Mouse (Mus musculus): ENCODE measurements around the gene Cabp4.

Gene Cabp4

DNA sequence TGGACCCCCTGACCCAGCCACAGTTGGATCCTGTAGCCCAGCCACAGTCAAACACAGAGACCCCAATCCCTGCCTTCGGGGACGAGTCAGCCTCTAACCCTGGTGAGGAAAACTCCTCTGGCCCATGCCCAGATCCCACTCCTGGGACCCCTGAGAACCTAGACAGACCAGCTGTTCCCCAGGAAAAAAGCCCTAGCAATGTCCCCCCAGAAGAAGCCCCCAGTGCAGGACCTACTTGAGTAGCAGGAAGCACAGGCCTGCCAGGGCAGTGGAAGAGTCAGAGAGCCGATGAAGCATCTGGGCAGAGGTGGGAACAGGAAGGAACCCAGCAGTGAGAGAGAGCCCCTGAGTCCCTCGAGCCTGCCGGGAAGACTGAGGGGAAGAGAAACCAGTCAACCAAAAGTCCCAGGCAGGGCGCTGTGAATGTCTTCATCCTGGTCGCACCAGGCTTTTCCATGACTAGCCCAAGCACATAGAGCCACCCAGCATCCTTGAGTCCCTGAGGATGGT, at the start of gene Cabp4:
Gene Cabp4 (minus strand): TSS at position 275 of the 510 bp plus-strand sequence.
- DNase-seq: no peak

DNA sequence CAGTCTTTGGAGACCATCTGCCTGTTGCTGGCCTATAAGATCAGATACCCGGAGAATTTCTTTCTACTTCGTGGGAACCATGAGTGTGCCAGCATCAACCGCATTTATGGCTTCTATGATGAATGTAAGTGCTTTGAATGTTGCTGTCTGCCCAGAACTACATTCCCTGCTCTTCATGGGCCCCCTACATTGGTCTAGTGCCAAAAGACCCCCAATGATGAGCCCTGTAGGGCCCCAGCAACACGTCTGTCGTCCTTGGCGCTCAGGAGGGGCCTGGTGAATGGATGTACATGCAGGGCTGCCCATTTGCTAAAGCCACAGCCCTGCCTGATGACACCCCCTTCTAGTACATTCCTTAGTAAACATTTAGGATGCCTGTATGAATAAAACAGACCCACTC, 49.3 kb upstream of the Cabp4 start:
- DNase-seq: no peak

DNA sequence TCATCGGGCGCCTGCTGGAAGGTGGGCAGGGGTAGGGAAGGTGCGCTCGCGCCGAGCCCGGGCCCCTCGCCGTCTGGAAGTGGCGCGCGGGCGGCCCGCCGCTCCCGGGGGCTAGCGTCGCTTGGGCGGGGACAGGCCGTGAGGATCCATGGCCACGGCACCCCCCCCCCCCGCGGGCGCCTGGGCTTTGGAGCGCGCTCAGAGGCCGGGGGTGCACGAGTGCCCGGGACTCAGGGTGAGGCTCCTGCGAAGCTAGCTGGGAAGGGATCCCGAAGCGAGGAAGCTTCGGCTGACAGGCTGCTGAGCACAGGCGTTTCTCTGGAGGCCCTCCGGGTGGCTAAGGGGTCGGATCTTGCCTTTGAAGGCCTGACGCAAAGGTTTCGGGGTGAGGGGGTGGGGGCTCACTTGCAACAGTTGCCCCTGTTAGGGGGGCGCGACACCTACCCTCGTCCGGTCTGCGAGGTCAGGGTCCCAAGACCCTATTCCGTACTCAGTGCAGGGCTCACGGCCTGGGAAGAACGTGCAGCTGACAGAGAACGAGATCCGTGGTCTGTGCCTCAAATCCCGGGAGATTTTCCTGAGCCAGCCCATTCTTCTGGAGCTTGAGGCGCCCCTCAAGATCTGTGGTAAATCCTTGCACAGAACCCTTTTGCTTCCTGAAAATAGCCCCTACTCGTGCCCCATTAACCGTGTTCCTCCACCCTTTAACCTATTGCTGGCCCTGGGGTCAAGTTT, 48.6 kb upstream of the Cabp4 start:
- no peak for DNase-seq

DNA sequence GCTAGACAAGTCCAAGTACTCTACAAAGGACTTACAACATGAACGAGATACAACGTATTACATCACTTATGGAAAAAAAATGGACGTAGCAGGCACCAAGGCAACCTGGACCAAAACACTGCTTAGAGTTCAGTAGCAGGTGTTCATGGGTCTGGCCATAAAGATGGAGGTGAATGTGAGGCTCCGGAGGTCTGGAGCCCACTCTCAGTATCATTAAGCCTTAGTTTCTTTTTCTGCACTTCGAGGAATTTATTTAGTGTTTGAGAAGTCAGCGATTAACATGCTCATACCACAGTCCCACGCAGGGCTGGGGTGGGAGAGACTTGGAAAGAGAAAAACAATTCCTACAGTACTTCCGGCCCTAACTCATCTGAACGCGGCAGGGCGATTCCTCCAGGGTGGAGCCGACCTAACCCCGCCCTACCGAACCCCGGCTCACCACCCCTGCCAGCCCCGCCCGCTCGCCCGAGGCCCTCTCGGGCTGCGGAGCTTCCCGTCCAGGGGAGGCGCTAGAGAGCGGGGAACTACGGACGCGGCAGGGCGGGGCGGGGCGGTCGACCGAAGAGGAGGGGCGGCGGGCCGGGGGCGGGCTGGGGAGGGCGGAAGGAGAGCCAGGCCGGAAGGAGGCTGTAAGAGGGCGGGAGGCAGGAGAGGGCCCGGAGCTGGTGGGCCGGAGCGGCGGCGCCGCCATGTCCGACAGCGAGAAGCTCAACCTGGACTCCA, 47.9 kb upstream of the Cabp4 start, which contains the start of gene Ppp1ca:
Gene Ppp1ca (plus strand): TSS at position 538 of the 723 bp plus-strand sequence.
- peak; percentile 91 for DNase-seq

DNA sequence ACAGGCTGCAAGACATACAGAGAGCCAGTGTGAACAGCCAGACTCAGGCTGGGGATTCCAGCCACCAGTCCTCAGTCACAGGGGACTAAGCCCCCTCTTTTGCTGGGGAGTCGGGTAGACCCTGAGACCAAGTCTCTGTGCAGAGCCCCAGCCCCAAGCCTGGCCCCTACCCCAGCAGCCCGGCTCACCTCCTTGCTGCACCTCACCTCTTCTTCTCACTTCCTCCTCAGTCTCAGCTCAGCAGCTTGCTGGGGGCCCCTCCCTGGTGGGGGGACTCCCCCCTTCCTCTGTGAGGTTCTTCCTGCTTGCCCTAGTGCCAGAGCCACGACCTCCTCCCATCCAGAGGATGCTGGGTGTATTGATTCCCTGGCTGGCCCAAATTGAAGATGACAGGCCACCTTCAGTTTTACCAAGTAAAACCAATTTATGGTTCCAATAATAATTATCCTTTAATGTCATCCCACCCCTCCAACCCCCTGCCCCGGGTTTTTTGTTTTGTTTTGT, 47.0 kb upstream of the Cabp4 start, which contains the start of gene Tbc1d10c:
Gene Tbc1d10c (minus strand): TSS at position 454 of the 504 bp plus-strand sequence.
- no peak for DNase-seq

DNA sequence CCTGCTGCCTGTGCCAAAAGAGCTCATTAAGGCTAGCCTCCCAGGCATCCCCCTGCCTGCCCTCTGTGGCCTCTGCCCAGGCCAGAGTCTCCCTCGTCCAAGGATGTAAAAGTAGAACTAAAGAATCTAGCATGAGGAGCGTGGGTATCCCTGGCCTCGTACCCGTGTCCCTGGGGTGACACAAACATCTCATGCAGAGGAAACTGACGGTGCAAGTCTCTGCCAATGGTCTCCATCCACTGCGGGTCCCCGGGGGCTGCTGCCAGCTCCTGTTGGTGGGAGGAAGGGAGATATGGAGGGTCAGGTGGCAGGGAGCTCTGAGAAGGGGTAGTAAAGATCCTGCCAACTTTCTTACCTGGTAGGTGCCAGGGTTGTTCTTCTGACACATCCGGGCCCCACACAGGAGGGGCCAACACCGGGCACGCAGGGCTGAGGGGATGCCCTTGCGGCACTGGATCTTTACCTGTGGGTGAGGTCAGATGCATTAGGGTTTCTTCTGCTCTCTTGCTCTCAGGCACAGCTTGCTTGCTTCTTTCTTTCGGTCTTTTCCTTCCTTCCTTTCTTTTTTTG, 45.3 kb upstream of the Cabp4 start:
- DNase-seq: no peak

DNA sequence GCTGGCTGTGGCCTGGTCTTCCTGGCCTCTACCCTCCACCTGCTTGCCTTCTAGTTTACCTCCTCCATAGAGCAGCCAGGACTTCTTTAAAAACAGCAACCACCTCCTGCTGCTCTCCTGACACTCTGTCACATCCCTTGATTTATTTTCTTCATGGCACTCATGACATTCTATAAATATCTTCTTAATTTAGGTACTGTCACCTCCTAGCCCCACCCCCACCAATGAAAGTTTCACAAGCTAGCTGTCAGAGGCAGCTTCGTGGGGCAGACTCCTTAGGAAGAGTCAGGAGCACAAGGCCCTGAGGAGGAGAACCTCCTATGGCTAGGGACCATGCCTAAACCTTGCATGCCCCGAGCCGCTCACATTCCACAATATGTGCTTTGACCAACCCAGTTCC, 43.5 kb upstream of the Cabp4 start:
- no peak for DNase-seq

DNA sequence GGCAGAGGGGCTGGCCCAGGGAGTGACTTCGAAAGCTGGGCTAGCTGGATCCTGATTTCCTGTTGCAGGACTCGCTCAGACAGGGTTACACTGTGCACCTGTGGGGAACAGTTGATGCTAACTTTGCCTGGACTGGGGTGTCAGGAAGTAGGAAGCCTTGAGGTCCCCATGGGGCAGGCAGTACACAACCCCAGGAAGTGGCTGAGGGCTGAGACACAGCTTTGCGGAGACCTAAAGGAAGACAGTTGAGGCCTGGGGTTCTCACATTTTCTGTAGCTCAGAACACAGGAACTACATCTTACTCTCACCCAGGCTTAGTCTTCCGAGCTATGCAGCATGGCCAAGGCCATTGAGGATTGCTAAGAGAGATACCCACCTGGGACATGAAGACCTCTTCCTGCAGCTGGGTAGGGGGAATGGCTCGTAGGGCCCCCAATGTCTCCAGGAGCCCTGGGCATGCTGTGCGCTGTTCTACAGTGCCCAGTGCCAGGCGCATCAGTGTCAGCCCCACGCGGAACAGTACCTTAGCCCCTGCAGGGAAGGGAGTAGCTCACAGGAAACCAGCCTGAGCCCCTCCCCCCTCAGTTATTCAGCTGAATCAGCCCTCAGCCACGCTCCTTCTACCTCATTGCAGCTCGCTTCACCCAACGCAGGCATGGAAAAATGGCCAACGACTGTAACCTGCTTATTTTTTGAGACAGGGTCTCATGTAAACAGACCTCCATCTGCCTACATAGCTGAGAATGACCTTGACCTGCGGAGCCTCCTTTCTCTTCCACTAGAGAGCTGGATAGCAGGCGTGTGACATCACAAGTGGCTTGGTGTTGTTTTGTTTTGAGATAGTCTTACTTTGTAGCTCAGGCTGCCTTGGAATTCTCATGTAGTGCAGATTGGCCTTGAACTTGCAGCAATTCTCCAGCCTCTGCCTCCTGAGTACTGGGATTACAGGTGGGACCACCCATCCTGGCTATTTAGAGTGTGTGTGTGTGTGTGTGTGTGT, 41.4 kb upstream of the Cabp4 start:
- no peak for DNase-seq

DNA sequence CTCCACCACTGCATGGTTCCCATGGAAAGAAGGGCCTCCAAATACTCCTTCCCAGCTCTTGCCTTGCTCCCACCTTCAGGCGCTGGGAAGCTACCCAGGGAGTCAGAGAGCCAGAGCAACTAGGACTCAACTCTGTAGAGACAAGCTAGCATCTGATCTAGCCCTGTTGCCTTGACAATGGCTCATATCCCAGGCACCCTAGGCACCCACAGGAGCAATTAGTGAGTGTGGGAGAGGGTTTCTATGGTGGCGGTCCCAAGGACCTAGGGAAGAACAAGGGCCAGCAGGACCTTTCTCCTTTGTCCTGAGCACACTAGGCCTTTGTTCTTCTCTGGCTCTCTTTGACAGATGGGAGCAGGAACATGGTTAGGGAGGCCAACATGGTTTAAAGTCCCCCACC, 39.9 kb upstream of the Cabp4 start:
- DNase-seq: no peak

DNA sequence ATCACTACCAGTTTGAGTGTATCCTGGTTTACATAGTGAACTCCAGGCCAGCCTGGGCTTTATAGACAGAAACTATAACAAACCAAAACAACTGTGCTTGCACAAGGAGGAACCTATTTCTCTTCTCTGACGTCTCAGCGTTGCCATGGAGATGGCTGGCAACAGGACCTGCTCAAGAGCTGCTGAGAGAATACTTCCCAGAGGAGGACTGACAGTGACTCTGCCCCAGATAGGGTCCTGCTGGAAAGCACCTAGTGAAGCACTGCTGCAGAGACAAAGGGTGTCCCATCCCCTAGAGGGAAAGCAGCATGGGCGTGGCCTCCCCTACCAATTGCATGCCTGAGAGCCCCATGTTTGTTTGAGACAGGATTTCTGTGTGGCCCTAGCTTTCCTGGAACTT, 38.1 kb upstream of the Cabp4 start:
- no peak for DNase-seq

DNA sequence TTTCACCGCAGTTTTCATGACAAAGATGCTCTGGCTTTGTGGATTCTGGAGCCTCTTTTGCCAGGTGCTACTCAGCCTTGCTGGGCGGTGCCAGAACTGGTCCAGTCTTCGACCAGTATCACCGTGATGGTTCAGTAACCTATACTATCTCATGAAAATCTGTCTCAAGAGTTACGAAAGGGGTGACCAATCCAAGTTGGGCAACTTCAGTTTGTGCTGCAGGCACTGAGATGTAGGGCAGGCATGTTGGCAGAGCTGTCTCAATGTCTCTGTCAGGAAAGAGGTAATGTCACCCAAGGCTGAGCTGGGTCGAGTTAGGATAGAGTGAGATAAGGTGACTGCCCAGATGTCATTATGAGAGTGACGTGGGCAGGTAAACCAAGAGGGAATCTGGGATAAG, 36.6 kb upstream of the Cabp4 start:
- no peak for DNase-seq

DNA sequence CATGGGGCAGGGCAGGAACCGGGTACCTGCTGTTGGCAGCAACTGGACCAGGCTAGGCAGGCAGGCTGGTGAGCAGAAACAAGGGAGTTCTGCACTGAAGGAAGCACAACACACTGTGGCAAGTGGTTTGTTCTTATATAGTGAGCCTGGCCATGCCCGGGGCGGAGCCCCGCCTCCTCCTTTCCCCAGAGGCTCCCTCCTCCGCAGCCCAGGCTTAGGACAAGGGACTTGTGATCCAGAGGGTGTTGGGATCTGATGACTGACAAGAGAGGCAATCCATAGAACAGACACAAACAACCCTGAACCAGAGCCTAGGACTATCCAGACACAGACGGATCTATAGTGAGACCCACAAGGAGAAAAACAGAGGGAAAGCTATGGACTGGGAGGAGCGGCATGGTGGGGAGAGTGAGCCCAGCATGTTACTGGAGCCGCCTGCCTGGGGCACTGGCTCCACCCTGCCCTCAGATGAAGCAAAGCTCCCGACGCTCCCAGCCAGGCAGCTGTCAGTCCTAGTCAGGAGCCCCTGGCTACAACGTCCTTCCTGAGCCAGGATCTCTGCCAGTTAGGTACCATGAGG, 31.6 kb upstream of the Cabp4 start, which contains the start of gene Carns1:
Gene Carns1 (minus strand): TSS at position 112 of the 580 bp plus-strand sequence.
- DNase-seq: no peak

DNA sequence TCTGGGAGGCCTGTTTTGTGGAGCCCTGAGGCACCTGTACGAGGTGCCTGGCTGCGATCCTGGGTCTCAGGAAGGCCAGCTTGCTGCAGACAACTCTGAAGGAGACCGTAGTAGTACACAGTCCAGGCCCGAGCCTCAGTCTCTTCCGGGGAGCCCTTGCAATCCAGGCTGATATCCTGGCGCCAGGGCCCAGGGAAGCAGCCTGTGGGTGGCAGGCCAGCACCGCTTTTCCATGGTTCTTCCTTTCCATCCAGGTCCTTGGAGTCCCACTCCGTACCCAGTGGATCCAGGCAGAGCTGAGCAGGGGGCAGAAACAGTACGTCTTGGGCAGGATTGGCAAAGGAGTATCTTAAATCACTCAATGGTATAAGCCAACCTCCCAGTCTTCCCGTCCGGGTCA, 29.1 kb upstream of the Cabp4 start:
- no peak for DNase-seq

DNA sequence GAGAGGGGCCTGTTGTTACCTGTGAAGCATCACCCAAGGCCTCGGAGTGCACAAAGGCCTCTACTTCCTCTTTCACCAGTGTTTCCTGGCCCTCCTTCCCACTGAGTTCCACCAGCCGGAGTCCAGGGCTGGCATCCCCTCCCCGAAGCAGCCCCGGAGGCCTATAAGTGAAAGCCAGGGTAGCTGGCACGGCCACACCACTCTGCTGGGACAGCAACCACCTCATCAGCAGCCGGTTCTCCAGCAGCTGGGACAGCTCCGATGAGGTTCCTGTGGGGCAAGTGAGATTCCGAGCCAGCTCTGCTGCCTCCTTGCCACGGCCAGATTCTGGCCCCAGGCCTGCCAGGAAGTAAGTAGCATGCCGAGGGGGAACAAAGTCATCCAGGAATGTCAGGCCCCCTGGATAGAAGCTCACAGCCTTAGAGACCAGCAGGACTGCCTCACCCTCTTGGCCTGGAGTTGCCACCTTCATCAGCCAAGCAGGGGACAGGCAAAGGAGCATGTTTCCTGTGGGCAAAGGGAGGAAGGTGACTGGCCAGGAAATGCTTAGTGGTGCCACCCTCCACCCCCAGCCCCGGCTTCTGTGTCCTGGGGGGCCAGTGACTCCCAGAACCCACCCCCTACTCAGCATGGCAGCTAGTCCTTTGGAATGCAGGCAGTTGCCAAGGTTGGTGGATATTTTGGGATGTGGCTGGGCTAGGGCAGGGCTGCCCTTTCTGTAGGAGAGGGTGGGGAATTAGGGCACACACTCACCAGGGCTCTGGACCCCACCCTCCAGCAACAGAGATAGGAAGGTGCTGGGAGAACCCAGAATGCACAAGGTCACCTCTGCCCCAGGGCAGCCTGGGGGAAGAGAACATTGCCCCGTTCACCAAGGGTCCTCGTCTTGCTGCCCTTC, 27.8 kb upstream of the Cabp4 start:
- no peak for DNase-seq

DNA sequence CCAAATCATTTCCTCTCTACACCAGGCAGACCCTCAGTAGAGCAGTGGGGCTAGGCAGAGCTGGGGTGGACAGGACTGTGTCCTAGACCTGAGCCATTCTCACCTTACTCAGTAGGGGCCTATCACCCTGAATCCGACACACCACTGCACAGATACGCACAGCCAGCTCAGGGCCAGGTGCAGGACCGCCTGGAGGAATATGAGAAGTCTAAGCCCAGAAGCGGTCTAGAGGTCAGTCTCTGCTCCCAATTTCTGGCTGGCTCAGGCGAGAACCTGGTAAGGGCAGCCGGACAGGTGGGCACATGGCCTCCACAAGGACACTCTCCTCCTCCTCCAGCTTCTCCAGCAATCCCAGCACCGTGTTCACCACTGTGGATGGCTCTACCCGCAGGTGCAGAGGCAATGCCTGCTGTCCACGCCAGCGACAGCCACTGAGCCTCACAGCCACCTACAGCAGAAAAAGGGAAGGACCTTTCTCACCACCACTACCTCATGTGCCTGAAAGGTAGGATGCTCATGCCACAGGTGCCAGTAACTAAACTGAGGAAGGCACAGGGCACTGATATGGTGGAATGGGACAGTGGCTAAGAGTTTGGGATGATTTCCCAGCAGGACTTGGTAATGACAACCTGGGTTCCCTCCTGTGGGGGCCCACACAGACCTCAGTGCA, 27.0 kb upstream of the Cabp4 start:
- DNase-seq: no peak

DNA sequence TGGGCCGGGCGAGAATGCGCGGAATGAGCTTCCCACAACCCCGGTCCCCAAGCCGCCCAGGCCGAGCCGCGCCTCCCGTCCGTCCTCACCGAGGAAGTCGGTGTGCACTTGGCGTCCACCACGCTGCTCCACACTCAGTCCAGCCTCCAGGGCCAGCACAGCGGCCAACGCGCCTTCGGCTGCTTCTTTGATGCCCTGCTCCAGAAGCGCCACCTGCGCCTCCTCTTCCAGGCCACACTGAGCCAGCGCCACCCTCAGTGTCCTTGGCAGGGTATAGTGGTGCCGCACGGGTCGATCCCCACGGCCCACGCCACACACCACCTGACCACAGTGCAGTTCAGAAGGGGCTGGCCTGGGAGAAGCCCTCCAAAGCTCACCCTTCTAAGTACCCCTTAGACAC, 26.0 kb upstream of the Cabp4 start:
- no peak for DNase-seq

DNA sequence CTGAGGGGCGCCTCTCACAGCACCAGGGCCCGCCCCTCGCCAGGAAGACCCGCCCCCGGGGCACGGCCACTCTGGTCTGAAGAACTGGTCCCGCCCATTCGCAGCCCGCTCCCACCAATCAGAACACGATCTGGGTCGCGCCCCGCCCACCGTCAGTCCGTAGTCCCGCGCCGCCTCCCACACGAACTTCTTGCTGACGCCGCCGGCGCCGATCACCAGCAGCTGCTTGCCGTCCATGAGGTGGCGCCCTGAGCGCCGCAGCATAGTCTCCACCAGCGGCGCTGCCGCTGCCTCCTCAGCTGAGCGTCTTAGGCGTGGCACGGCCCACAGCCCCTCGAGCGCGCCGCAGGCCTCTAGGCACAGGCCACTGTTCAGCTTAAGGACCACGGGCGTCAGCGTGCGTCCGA, 25.5 kb upstream of the Cabp4 start:
- DNase-seq: peak; percentile 99

DNA sequence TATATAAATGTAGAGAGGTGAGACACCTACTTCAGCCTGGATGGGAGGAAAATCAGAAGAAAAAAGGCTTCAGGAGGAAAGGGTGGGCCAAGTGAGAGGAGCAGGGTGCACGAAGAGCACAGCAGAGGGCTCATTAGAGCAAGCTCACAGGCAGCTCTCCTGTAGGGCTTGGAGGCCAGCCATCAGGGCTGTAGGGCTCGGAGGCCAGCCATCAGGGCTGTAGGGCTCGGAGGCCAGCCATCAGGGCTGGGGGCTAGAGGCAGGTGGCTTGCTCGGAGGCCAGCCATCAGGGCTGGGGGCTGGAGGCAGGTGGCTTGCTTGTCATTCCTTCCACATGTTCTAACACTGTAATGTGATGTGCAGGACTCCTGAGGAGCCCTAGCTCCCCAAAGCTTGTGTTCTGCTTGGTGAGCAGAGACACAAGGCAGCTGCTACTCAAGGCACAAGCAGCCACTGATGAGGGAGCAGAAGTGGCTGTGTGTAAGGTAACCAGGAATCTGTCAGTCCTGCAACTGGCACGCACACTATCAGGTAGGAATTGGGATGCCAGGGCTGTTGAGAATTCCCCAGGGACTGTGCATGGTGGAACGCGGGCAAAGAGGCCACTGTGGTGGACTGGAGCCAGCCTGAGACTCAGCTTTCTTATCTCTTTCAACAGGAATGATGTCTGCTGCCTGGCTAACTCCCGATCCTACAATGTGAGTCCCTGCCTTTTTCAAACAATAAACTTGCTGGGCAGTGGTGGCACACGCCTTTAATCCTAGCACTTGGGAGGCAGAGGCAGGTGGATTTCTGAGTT, 23.0 kb upstream of the Cabp4 start:
- no peak for DNase-seq

DNA sequence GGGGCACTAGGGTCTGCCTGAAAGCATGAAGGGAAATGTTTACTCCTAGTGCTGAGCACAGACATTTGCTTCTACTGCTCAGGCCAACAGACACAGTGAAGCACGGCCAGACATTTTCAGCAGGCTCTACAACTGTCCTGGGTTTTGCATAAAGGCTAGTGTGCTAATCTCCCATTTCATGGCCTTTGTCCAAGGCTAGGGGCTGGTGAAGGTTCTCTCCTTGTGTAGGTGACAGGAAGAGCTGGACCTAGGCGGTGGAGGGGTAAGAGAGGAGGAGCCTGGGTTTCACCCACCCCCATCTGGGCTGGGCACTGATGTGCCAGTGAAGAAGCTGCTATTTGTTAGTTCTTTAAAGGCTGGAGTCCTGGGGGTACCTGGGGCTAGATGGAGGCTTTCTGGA, 20.9 kb upstream of the Cabp4 start:
- no peak for DNase-seq

Data from kidney, adult 11 months (tissue).